Mouse (Mus musculus) gastrocnemius, postnatal 4 days (tissue): ENCODE data around the gene Fmn2. TPM values are rescaled to one million over a fixed set of nuclear protein-coding genes. Genes with fewer than 3 reads are reported as not detected.

Experiments used
- DNase-seq, 2 experiments: peaks; one replicate each; pipeline ENCODE4 v3.0.0; 2021 to 2022; ENCODE audit warnings: low spot score in 2 of 2, mixed read lengths in 2 of 2
- long read RNA-seq, 2 experiments: library from polyadenylated mRNA; stranded (forward); transcript quantifications; one replicate each; pipeline ENCODE4 v2.0.0; 2021
- total RNA-seq, 2 experiments: library from RNA; stranded (reverse); gene quantifications; 2 replicates each; pipeline ENCODE4 v1.2.3; 2021

The Fmn2 gene
- 1 to 10 TPM; 1.9 TPM for total RNA-seq
- long read RNA-seq, experiment 1, partial matches to known transcripts: 0 of 1 reads
- long read RNA-seq, experiment 1, other reads (novel, unspliced or antisense): 1 of 1 reads
- long read RNA-seq, experiment 2, partial matches to known transcripts: 0 of 3 reads
- long read RNA-seq, experiment 2, other reads (novel, unspliced or antisense): 3 of 3 reads

- DNase-seq: peak; percentile 42 to 61
These were observed at the start of gene Fmn2 for GRCm38 (mm10) chr1:174501661-174502030. Gene Fmn2 (plus strand): TSS chr1:174501825.

DNA sequence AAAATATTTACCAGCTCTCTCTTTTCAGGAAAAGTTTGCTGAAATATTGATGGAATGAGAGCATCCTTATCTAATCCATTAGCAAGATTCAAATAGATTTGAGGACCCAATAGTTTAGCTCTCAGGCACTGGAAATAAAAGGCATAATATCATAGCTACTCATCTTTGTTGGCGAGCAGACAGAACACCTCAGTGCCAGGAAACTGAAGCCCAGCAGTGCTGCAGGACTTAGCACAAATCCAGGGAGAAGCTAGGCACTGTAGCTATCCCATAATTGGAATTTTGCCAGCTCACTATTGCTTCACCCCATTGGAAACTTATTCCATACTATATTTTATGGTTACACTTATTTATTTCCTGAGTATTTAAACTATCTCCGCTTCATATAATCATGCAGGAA lies 46.5 kb upstream of the Fmn2 start:
- no peak for DNase-seq

- no peak for DNase-seq
These were observed 36.2 kb upstream of the Fmn2 start for GRCm38 (mm10) chr1:174465385-174465784.

GRCm38 (mm10) chr1:174466240-174466639 lies 35.4 kb upstream of the Fmn2 start:
- no peak for DNase-seq

GRCm38 (mm10) chr1:174469736-174470135 lies 31.9 kb upstream of the Fmn2 start:
- no peak for DNase-seq

- no peak for DNase-seq
These were observed 19.1 kb upstream of the Fmn2 start for GRCm38 (mm10) chr1:174482567-174482966.

DNA sequence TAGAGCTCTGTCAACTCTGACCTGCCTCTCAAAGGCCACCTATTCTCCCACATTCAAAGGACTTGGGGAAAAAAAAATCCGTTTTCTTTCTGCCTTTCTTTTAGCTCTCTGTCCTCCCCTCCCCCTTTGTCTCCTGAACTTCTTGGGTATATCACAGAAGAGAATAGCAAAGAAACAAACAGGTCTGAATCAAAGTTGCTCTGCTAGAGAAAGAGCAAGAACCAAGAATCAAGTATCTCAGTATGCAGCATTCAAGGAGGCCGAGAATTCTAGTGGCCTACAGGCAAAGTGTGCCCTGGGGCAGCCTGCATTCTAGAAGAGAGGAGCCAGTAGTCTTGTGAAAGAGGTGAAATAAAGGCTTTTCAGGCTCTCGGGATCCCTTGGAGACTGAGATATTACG lies 1.6 kb upstream of the Fmn2 start:
- DNase-seq: no peak

- no peak for DNase-seq
These were observed 614 bp upstream of the Fmn2 start for GRCm38 (mm10) chr1:174501011-174501410.

- DNase-seq: peak; percentile 16 to 33
These were observed 613 bp downstream of the Fmn2 start for GRCm38 (mm10) chr1:174502031-174502845.

DNA sequence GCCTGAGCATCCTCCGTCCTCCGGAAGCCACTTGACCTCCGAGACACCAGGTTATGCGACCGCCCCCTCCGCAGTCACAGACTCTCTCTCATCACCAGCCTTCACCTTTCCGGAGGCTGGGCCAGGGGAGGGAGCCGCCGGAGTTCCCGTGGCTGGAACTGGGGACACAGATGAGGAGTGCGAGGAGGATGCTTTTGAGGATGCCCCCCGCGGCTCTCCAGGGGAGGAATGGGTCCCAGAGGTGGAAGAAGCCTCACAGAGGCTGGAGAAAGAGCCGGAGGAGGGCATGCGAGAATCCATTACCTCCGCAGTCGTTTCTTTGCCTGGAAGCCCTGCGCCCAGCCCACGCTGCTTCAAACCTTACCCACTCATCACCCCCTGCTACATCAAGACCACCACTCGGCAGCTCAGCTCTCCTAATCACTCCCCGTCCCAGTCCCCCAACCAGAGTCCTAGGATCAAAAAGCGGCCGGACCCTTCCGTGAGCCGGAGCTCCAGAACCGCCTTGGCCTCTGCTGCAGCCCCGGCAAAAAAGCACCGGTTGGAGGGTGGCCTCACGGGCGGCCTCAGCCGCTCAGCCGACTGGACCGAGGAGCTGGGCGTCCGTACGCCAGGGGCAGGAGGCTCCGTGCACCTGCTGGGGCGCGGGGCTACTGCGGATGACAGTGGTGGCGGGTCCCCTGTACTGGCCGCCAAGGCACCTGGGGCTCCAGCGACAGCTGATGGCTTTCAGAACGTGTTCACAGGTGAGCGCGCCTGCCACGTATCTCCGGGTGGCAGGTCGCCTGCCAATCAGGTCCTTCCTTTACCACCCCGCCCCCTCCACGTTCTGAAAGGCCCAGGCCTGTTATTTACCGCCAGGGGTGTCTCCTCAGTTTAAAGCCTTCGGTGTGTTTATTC lies 1.5 kb downstream of the Fmn2 start:
- DNase-seq: no peak

GRCm38 (mm10) chr1:174508571-174509110 lies 7.0 kb downstream of the Fmn2 start:
- no peak for DNase-seq

GRCm38 (mm10) chr1:174513419-174513818 lies 11.8 kb downstream of the Fmn2 start:
- no peak for DNase-seq

DNA sequence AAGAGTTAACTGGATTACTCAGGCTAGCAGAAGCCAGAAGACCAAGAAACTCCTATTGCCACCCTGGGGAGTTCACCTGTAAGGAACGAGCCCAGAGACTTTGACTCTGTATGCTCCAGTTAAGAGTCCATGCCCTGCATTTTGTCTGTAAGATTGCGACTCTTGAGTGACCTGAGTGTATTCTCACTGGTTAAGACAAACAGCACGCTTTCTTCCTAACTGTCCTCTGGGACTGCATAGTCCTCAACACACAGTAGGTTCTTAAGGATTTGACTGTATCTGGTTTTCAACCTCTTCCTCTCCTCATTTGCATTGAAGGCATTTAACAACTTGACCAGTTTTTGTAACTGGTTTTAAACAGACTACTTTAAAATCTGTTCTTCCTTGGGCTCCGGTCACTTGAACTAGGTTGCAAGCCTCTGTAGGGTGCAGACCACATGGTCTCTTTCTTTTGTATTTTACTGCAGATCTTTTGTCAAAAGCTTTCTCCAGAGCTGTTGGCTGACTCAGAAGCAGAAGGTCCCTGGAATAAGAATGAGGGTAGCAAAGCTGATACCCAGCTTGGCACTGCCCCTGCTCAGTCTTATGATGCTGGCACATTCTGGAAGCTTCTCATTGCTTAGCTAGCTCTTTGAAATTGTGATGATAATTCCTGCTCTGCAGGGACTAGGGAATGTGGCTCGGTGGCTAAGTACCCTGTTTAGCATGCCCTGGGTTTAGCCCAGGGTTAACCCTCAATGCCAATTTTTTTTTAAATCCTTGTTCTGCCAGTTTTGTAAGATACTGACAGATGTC lies 20.5 kb downstream of the Fmn2 start:
- no peak for DNase-seq

- no peak for DNase-seq
These were observed 21.3 kb downstream of the Fmn2 start for GRCm38 (mm10) chr1:174522809-174523511.

DNA sequence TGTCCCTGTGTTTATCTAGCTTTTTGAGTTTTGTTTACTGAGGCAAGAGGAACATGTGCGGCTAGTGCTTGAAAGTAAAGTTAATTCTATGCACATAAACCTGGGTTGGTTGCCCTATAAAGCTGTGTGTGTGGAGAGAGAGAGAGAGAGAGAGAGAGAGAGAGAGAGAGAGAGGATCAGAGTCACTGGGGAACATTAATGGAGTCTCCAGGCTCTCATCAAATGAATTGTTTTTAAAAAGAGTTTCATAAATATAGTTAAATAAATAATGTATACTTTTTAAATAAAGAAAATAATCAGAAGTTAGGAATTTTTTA lies 21.8 kb downstream of the Fmn2 start:
- no peak for DNase-seq

DNA sequence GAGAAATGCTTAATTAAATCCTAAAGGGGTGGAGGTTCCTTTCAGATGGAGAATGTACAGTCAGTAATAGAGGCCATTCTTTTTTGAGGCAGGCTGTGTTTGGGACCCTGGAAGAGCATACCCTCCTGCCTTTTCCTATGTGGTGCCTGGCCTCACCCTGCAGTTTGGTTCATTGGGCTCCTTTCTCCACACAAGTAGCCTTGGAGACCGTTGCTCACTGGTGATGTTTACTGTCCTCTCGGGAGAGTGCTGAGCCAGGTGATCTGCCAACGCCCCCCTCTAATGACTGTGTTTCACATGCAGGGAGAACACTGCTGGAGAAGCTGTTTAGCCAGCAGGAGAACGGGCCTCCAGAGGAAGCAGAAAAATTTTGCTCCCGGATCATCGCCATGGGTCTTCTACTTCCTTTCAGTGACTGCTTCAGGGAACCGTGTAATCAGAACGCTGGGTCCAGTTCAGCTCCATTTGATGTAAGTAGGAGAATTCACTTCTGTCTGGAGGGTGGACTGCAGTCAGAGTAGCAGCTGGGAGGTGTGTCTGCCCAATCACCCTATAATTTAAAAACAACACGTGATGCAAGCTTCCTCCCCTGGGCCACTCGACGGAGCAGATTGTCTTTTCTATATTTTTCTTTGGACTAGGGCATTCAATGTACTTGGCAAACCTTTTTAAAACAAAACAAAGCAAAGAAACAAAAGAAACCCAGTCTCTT lies 35.3 kb downstream of the Fmn2 start:
- no peak for DNase-seq

- no peak for DNase-seq
These were observed 35.9 kb downstream of the Fmn2 start for GRCm38 (mm10) chr1:174537491-174537890.

DNA sequence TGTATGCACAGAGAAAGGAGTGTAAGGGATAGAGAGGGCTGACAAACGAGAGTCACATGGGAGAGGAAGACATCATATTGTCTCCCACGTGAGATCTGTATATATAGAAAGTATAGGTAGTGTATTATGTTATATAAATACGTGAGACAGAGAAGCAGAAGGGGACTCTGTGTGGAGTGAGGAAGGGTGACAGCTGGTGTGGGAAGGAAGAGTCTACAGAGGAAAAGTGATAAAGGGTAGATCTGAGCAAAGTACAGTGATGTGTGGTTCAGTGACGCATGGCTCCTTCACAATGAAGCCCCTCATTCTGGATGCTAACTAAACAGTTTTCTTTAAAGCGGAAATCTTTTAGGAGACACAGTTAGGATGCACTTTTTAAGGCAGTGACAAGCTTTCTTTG lies 46.7 kb downstream of the Fmn2 start:
- no peak for DNase-seq

GRCm38 (mm10) chr1:174553272-174554007 lies 51.8 kb downstream of the Fmn2 start:
- peak in 1 of 2 experiments; percentile 33 for DNase-seq
